Mouse (Mus musculus) Patski (cell line): ENCODE data around the gene Nek11. TPM values are rescaled to one million over a fixed set of nuclear protein-coding genes. Genes with fewer than 3 reads are reported as not detected.

Experiments
- ATAC-seq: fragments of 100-300 bp; one replicate; pipeline ENCODE4 v1.8.0; 2021
- CTCF ChIA-PET: fragments of 350-600 bp; sonication (Branson Sonifier 250); formaldehyde crosslinking; loops from one replicate; lab custom pipeline; 2022; ENCODE audit warnings: inconsistent platforms; lab: Charles Lee
- POLR2A ChIA-PET: fragments of 350-600 bp; sonication (Branson Sonifier 250); formaldehyde crosslinking; loops from one replicate; lab custom pipeline; 2022; ENCODE audit warnings: antibody characterized with exemption, inconsistent platforms; lab: Charles Lee
- DNase-seq: peaks from one replicate; pipeline ENCODE4 v3.0.0-alpha.2; 2011; ENCODE audit warnings: low read depth, low spot score
- H3K27me3 ChIP-seq: fragments of 371-371 bp; one replicate; pipeline ENCODE4 v1.5.1; 2021
- CTCF ChIP-seq: fragments of 100-300 bp; IDR thresholded peaks from one replicate; pipeline ENCODE4 v1.5.1; 2021
- in situ Hi-C: fragments of 300-500 bp; cut with MboI; formaldehyde crosslinking; loops from 3 replicates; pipeline ENCODE4 v1.11.1; 2018; ENCODE audit warnings: low pct_unique_long_range_greater_than_20kb, mixed read lengths
- polyA plus RNA-seq: library from polyadenylated mRNA; unstranded; gene quantifications from one replicate; pipeline ENCODE4 v1.2.3, GENCODE M21; 2021

Nek11 gene
- polyA plus RNA-seq, 1 experiment from 2014 or later, result 0.74 TPM

DNA sequence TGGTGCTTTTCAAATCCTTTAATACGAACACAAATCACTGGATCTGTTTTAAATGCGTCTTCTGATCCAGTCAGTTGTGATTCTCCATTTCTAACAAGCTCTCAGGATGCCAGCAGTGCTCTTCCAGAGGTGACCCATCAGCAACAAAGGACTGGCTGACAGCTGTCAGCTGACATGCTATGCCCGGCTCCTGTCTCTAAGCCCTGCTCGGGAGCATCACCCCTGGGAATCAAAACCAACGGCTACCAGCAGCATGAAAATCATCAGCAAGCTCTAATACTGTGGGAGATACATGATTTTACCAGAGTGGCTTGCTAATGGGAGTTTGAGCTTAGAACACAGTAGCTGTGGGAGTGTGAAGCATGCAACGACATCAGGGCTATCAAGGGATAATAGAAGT lies 121.0 kb downstream of the Nek11 start:
- no peak for DNase-seq
- no peak for ATAC-seq
- H3K27me3 ChIP-seq, result no peaks in the 10 kb centered on the region
- CTCF ChIA-PET, result no interaction called here
- in situ Hi-C loops, result no loop called here
- POLR2A ChIA-PET, result no interaction called here
- TF ChIP-seq CTCF, result no peak

- ATAC-seq, result no peak
- DNase-seq, result no peak
- ChIA-PET POLR2A (no interaction called here), CTCF (no interaction called here)
- TF ChIP-seq CTCF, result no peak
- H3K27me3 ChIP-seq, result peaks cover 4% of the 10 kb centered on the region
- in situ Hi-C loops, result no loop called here
Measured at GRCm38 (mm10) chr9:105272241-105272640, 123.1 kb downstream of the Nek11 start.

- CTCF ChIA-PET, result no interaction called here
- TF ChIP-seq CTCF, result no peak
- POLR2A ChIA-PET, result no interaction called here
- H3K27me3 ChIP-seq, result peaks cover 10% of the 10 kb centered on the region
- in situ Hi-C loops, result no loop called here
- DNase-seq, result no peak
- ATAC-seq, result no peak
Measured at GRCm38 (mm10) chr9:105263140-105263539, 132.2 kb downstream of the Nek11 start.

DNA sequence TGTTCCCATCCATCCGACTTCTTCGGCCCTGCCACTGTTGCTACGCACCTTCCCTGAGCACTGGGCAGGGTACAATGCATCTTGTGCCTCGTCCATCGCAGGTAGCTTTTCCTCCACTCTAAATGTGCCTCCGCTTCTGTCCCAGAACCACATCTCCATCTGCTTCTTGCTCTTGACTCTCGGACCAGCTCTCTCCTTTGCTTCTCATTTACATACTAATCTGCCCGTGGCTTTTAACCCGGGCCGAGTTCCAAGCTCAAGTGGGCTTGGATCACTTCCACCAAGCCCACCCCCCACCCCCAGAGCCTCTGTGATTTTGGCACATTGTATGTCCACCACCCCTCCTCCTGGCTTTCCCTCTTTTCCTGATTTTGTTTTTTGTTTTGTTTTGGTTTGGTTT lies 137.7 kb downstream of the Nek11 start:
- in situ Hi-C loops, result no loop called here
- ATAC-seq (no peak), DNase-seq (no peak)
- no peak for TF ChIP-seq CTCF
- CTCF ChIA-PET, result no interaction called here
- POLR2A ChIA-PET, result no interaction called here
- no peaks in the 10 kb centered on the region for H3K27me3 ChIP-seq

DNA sequence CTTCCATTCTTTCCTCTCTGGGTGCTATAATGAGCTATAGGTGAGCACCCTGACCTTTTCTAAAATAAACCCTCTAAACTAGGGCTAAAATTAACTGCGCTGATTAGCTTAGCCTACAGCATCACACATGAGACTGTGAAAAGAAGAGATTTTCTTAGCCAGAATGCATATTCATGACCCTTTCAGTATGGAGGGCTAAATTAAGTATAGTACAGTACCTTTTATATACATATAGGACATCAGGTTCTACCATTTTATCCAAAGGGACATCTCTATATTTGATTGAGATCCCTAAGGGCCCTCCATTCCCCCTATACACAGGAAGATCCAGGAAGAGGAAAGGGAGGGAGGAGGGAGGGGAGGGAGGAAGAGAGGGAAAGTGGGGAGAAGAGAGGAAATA lies 141.2 kb downstream of the Nek11 start:
- DNase-seq, result no peak
- ChIA-PET POLR2A (no interaction called here), CTCF (no interaction called here)
- no peak for ATAC-seq
- no peaks in the 10 kb centered on the region for H3K27me3 ChIP-seq
- in situ Hi-C loops, result no loop called here
- no peak for TF ChIP-seq CTCF

GRCm38 (mm10) chr9:105252349-105253041 lies 142.8 kb downstream of the Nek11 start:
- POLR2A ChIA-PET, result no interaction called here
- DNase-seq, result no peak
- CTCF ChIA-PET, result interaction anchor here (1.6 kb wide), 1 partner anchor 10 kb away, joined by 4 read pairs; no protein-coding TSS in a partner anchor
- TF ChIP-seq CTCF, result no peak
- in situ Hi-C loops, result no loop called here
- ATAC-seq, result no peak
- no peaks in the 10 kb centered on the region for H3K27me3 ChIP-seq

GRCm38 (mm10) chr9:105251256-105251655 lies 144.1 kb downstream of the Nek11 start:
- in situ Hi-C loops, result no loop called here
- no peaks in the 10 kb centered on the region for H3K27me3 ChIP-seq
- DNase-seq (no peak), ATAC-seq (no peak)
- TF ChIP-seq CTCF, result no peak
- ChIA-PET POLR2A (no interaction called here), CTCF (interaction anchor here (1.6 kb wide), 1 partner anchor 9 kb away, joined by 4 read pairs; no protein-coding TSS in a partner anchor)

GRCm38 (mm10) chr9:105244024-105244423 lies 151.3 kb downstream of the Nek11 start:
- no peaks in the 10 kb centered on the region for H3K27me3 ChIP-seq
- POLR2A ChIA-PET, result no interaction called here
- no peak for TF ChIP-seq CTCF
- in situ Hi-C loops, result no loop called here
- no peak for ATAC-seq
- CTCF ChIA-PET, result no interaction called here
- no peak for DNase-seq

DNA sequence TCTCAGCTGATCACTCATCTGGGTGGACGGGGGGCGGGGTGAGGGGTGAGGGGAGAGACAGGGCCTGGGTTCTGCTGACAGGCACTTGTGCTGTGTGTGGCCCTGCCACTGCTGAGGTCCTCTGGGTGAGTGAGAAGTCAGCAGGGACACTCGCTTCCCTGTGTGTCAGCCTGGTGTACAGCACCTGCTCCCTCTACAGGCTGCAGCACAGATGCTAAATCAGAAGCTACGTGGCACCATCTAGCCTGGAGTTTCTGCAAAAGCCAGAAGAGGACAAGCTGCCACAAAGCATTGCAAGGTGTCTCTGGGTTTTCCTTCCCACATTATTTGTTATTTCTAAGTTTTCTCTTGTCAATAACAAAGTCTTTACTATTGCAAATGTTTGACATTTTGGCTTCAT lies 180.9 kb downstream of the Nek11 start:
- no peaks in the 10 kb centered on the region for H3K27me3 ChIP-seq
- POLR2A ChIA-PET, result no interaction called here
- CTCF ChIA-PET, result no interaction called here
- TF ChIP-seq CTCF, result no peak
- in situ Hi-C loops, result no loop called here
- ATAC-seq, result no peak
- no peak for DNase-seq

- TF ChIP-seq CTCF, result no peak
- no peak for ATAC-seq
Measured at GRCm38 (mm10) chr9:105200305-105200704, 195.0 kb downstream of the Nek11 start.

DNA sequence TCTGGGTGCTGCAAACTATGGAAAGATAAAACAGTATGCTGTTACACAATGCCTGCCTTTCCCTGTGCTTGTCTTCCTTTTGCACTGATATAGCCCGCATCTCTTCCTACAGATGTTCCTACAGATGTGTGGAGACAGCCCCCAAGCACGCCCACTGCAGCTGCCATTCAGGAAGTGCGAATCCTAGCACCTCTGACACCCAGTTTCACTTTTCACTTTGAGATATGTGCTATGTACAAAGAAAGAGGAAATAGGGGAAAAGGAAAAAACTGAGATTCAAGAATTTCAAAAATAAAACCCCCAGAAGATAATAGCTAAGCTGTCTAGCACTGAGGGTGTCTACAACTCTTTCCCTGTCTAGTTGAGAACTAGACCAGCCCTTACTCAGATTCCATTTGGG lies 208.6 kb downstream of the Nek11 start:
- DNase-seq (no peak), ATAC-seq (no peak)
- in situ Hi-C loops, result no loop called here
- peaks cover 6% of the 10 kb centered on the region for H3K27me3 ChIP-seq
- ChIA-PET POLR2A (no interaction called here), CTCF (no interaction called here)
- no peak for TF ChIP-seq CTCF

More at GRCm38 (mm10) chr9:105200305-105200704, 195.0 kb downstream of the Nek11 start:
- POLR2A ChIA-PET, result no interaction called here
- CTCF ChIA-PET, result interaction anchor here (1.2 kb wide), 1 partner anchor 15 kb away, joined by 3 read pairs; no protein-coding TSS in a partner anchor
- no peak for DNase-seq
- in situ Hi-C loops, result no loop called here
- no peaks in the 10 kb centered on the region for H3K27me3 ChIP-seq
